Mouse (Mus musculus) cerebellum, adult 2 months (tissue): ENCODE data around the gene Fzd7. TPM values are rescaled to one million over a fixed set of nuclear protein-coding genes. Genes with fewer than 3 reads are reported as not detected.

Experiments used
- DNase-seq, 2 experiments: peaks; one replicate each; pipeline ENCODE4 v3.0.0; 2021
- H3K27ac ChIP-seq: fragments of 200-500 bp; 2 replicates; pipeline ENCODE4 v1.5.1; 2012; ENCODE audit warnings: low read length, control low read depth, inconsistent platforms; ENCODE audit not compliant: insufficient read depth
- H3K27me3 ChIP-seq: fragments of 200-500 bp; 2 replicates; pipeline ENCODE4 v1.6.1; 2012; ENCODE audit warnings: inconsistent platforms, mild to moderate bottlenecking, low read length, moderate library complexity; ENCODE audit not compliant: control insufficient read depth, insufficient read depth
- H3K4me1 ChIP-seq: fragments of 200-500 bp; 2 replicates; pipeline ENCODE4 v1.6.1; 2011; ENCODE audit warnings: low read length; ENCODE audit not compliant: control insufficient read depth, insufficient read depth
- H3K4me3 ChIP-seq: fragments of 200-500 bp; replicated peaks from 2 replicates; pipeline ENCODE3; 2011; ENCODE audit warnings: mild to moderate bottlenecking, low read depth, low read length, control low read depth; ENCODE audit not compliant: insufficient read depth
- CTCF ChIP-seq: fragments of 200-500 bp; IDR thresholded peaks from 2 replicates; pipeline ENCODE4 v1.5.1; 2011; ENCODE audit warnings: low read depth, mild to moderate bottlenecking, control low read depth, low read length, moderate library complexity, borderline replicate concordance; ENCODE audit not compliant: insufficient read depth
- POLR2A ChIP-seq: fragments of 200-500 bp; IDR thresholded peaks from 2 replicates; pipeline ENCODE4 v1.6.1; 2011; ENCODE audit warnings: low read length, control low read depth, borderline replicate concordance; ENCODE audit not compliant: insufficient read depth
- WGBS: fragments of 180-500 bp; shearing (Covaris S2); methylation state at CpG from one replicate; pipeline ENCODE4 v1.1.7; 2018; 5-methylcytosine and 5-hydroxymethylcytosine counted together
- polyA plus RNA-seq: library from polyadenylated mRNA; depleted of rRNA; stranded (reverse); fragments of >200 nt; gene quantifications from 2 replicates; pipeline ENCODE4 v1.2.3, GENCODE M21; 2012

Gene Fzd7
- polyA plus RNA-seq, 1 experiment: 25.0 TPM

DNA sequence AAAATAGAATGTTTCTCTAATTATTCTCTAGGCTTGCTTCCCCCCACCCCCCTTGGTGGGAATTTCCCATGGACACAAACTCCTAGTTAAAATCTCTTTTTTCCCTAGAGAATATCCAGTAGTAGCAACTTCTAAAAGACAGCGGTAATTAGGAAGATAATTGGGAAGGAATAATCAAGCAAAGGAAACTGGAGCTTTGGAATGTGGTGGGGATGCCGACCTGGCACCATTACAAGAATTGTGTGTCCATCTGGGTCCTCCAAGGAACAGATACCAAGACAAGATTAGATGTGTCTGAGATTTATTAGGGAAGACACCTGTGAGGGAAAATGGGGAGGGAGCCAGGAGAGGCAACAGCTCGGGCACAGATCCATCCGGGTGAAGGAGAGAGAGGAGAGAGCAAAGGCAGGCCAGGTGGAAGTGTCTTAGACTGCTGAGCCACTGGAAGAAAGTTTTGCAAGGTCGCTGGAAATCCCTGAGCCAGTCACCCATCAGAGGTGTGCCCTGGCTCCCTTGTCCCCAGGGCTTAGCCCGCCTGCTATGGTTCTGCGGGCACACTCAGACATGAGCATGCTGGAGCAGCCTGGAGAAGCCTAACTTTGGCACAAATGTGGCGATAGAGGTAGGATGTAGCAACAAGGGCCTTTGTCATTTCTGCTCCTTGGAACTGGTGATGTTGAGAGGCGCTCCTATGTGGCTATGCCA, 29.5 kb downstream of the Fzd7 start:
- 43% methylated on average over 9 of the region's 9 CpGs for WGBS
- Histone ChIP-seq H3K27ac (no peak overlapping the region), H3K4me3 (no peak overlapping the region), H3K4me1 (peaks cover 4% of the 10 kb centered on the region), H3K27me3 (no peaks in the 10 kb centered on the region; the same call in 1 of the 2 replicates)
- DNase-seq: peak; percentile 27 to 34
- TF ChIP-seq POLR2A: no peak
- no peak for TF ChIP-seq CTCF

DNA sequence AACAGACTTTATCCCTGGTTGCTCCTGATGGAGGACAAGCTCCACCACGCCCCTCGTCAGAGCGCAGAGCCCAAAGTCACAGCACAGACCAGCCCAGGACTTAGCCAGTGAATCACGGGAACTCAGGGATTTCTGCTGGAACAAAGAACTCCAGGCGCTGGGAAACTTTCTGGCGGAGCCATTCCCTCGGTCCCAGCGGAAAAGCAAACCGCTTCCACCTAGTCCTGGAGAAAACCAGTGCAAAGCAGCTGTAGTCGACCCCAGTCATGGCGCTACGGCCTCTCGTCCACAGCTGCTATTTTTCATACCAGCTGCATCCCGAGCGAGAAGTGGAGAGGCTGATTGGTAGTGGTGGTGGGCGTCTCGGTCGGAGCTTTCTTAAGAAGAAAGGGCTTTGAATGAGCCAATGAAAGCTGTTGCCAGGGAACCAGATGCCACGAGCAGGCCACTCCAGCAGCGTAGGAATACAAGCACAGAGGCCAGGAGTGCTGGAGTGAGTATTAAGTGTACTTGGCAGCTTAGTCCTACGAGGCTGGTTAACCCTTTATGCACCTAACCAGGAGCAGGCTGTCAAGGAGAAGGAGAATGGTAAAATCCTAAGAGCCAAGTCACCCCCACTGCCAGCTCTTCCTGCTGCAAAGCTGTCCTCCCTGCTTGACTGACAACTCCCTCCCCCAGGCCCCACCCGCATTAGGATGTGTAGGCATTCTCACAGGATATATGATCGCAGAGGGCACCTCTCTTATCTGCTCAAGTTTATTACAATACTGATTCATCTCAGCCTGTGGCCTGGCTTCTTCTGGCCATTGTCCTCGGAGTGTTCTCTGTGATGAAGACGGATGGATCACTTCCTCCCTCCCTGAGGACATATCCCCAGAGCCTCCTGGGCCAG, 34.0 kb downstream of the Fzd7 start, which contains the start of gene Gm973:
TSS of gene Gm973 (plus strand) at position 239 of the 892 bp plus-strand sequence.
- TF ChIP-seq CTCF: no peak
- TF ChIP-seq POLR2A: no peak
- peak; percentile 20 to 25 for DNase-seq
- Histone ChIP-seq H3K27ac (no peak within 1 kb of the TSS), H3K4me1 (peaks cover 4% of the 10 kb centered on the region), H3K4me3 (no peak within 1 kb of the TSS), H3K27me3 (no peaks in the 10 kb centered on the region)
- 54% methylated on average over 25 of the region's 25 CpGs for WGBS

DNA sequence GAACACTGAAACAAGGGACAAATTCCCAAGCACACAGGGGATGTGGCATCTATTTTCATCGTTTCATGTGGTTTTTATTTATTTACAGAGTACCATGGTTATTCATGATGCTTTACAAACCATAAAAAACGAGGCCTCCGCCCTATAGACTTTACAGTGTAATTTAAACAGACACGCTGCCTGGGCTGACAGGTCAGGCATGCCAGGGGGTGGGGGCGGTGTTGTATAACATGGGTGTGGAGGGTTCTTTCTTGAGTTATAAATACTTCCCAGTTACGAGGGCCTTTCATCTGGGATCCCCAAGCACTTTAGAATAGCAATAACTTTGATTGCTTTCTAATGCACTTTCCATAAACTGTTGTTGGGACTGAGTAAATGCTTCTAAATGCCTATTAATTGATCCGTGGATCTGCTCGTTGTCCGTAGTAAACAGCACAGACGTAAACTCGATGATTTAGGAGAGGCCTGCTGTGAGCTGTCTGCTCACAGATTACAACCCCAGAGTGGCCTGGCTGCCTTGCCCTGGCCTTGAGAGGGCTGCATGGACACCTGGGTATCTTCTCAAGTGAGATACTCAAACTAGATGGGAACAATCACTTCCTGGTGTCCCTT, 38.1 kb downstream of the Fzd7 start:
- WGBS: 58% methylated on average over 11 of the region's 11 CpGs
- peaks cover 4% of the 10 kb centered on the region for H3K4me1 ChIP-seq
- TF ChIP-seq POLR2A (no peak), CTCF (no peak)

DNA sequence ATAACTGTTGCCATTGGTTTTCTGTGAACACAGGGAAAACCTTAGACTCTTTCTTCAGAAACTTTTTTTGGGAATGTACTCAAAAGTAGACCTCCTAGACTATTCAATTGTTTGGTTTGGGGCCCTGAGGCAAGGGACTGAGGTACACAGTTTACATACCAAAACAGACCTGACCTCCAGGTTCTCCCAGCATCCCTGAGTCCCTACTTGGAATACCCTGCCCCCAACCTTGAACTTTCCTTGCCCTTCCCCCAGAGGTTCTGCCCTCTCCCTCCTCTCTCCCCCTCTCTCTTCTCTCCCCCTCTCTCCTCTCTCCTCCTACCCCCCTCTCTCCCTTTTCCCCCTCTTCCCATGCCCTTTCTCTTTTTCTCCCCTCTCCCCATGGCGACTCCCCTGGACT, 40.2 kb downstream of the Fzd7 start:
- TF ChIP-seq CTCF: no peak
- no peak for TF ChIP-seq POLR2A
- H3K27me3 ChIP-seq: no peaks in the 10 kb centered on the region
- no peak overlapping the region for H3K4me3 ChIP-seq
- no peaks in the 10 kb centered on the region for H3K4me1 ChIP-seq
- WGBS: 87% methylated on average over 1 of the region's 1 CpGs
- DNase-seq: no peak
- H3K27ac ChIP-seq: no peak overlapping the region

More for the DNA sequence above, 38.1 kb downstream of the Fzd7 start:
- no peak overlapping the region for H3K4me3 ChIP-seq
- no peak for DNase-seq
- H3K27me3 ChIP-seq: no peaks in the 10 kb centered on the region
- H3K27ac ChIP-seq: no peak overlapping the region

DNA sequence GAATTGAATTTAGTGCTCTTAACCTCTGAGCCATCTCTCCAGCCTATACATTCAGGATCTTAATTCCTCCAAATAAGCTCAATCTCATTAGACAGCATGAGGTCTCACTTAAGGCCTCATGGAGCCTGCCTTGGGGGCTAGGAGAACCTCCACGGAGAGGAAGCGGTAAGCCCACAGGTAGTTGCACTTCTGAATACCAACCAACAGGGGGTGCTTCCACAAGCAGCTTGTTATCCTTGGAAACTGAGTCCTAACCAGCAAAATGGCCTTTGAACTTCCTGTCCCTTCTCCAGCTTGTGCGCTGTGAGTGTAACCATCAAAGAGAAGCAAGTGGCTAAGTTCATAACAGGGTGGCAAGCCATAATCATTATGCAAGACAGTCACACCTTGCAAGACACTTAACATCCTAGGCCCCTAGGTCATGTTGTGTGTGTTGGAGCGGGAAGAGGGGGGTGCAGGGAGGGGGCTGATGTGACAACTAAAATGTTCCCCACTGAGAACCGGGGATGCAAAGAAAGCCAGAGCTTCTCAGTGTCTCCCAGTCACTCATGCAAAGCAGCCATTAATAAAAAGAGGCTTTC, 41.2 kb downstream of the Fzd7 start:
- TF ChIP-seq CTCF (no peak), POLR2A (no peak)
- Histone ChIP-seq H3K27me3 (no peaks in the 10 kb centered on the region), H3K27ac (no peak overlapping the region), H3K4me1 (no peaks in the 10 kb centered on the region), H3K4me3 (no peak overlapping the region)
- no peak for DNase-seq
- 79% methylated on average over 5 of the region's 5 CpGs for WGBS

DNA sequence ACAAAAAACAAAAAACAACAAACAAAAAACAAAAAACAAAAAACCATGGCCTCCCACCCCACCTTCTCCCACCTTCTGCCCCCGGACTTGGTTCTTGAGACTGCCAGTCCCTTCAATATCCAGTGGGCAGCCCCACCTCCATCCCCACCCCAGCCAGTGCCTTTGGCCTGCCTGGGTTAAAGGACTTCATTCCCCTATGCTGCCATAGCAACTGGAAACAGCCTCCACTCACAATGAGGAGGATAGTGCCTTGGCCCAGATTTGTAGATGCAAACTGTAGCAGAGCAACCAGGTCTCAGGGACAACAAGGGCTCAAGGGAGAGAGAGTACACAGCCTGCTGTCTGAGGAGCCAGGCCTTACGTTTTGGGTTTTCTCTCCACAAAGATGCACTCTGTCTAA, 41.8 kb downstream of the Fzd7 start:
- H3K27me3 ChIP-seq: no peaks in the 10 kb centered on the region
- no peak overlapping the region for H3K27ac ChIP-seq
- H3K4me3 ChIP-seq: no peak overlapping the region
- TF ChIP-seq CTCF: no peak
- TF ChIP-seq POLR2A: no peak
- no peak for DNase-seq
- 81% methylated on average over 2 of the region's 2 CpGs for WGBS
- no peaks in the 10 kb centered on the region for H3K4me1 ChIP-seq

DNA sequence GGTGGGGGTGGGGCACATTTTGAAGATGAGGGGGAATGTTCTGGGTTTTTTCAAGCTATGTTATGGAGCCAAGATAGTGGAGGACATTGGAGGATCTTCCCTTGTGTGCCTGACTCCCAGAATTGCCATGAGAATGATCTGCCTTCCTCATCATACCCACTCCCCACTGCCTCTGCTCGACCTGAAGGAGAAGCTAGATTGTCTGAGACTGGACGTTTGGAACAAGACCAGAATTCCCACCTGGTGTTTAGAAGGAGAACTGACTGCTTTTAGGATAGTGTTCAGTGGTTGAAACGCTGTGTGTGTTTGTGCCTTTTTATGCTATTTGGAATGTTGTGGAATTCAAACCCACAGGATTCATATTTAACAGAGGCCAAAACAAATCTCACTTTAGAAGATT, 42.5 kb downstream of the Fzd7 start:
- no peak overlapping the region for H3K4me3 ChIP-seq
- H3K27me3 ChIP-seq: no peaks in the 10 kb centered on the region
- DNase-seq: no peak
- no peaks in the 10 kb centered on the region for H3K4me1 ChIP-seq
- TF ChIP-seq CTCF (no peak), POLR2A (no peak)
- H3K27ac ChIP-seq: no peak overlapping the region
- WGBS: 42% methylated on average over 3 of the region's 3 CpGs

DNA sequence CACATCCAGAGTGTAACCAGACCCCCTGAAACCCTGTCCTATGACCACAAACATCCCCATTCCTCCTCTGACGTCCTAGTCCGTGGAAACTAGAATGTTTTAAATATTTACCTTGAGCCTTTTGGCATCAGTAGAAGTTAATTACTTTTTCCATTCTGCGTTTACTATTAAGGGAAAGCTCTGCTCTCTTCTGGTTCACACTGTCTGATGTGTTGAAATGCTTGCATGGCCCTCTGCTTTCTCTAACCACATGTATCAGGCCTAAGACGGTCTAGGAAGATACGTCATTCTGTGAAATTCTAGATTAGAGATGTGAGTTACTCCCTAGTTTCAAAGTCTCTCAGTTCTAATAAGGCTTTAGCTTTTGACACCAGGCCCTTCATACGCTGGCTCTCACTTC, 45.0 kb downstream of the Fzd7 start:
- DNase-seq: no peak
- no peaks in the 10 kb centered on the region for H3K27me3 ChIP-seq
- TF ChIP-seq CTCF (no peak), POLR2A (no peak)
- WGBS: 97% methylated on average over 6 of the region's 6 CpGs
- H3K4me1 ChIP-seq: no peaks in the 10 kb centered on the region
- no peak overlapping the region for H3K4me3 ChIP-seq
- H3K27ac ChIP-seq: no peak overlapping the region
